8 mouse cellular contexts compared by ENCODE assay signal in the genomic region with DNA sequence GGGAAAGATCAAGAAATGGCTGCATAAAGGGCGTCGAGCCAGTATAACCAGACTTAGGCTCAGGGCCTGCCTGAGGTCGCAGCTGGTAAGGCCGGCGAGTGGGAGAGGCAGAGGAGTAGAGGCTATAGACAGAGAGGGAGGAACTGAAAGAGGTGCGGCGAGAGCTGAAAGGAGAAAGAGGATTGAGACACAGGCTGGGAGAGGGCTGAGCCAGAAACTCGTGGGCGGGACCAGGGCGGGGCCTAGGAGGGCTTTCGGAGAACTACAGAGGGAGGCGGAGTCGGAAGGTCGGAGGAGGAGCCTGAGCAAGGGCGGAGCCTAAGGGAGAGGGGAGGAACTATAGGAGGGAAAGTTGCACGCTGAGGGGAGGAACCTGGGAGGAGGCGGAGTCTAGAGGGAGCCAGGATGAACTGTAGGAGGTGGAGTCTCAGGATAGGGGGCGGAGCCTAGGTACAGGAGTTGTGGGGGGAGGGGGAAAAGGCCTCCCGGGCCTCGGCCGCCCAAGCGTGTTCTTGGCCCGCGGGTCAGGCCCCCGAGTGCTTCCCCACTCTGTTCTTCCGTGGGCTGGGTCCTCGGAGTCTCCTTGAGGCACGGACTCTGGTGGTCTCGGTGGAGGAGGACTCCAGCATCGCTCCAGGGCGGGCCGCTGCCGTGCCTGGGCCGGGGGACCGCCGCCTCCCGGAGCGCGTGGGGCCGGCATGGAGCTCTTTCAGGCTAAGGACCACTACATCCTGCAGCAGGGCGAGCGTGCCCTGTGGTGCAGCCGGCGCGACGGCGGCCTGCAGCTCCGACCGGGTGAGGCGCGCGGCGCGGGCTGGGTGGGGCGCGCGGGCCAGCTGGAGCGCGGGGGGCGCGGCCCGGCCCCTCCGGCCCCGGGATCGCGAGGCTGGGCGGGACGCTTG. TPM values are rescaled to one million over a fixed set of nuclear protein-coding genes. Genes with fewer than 3 reads are reported as not detected.
DNase-seq lines count a peak whose midpoint lies in the region; ATAC-seq lines count a peak whose summit lies in the region.

A gene (plus strand): TSS at position 432 of the 902 bp plus-strand sequence.

- peak; percentile 98 for ATAC-seq in hindbrain, embryonic 11.5 days (ENCODE audit: low FRiP score)

- peak within 1 kb of the TSS; percentile 81 for H3K9ac ChIP-seq in hindbrain, embryonic 11.5 days (ENCODE audit: low read depth, low read length)

- H3K27ac ChIP-seq in hindbrain, embryonic 11.5 days (ENCODE audit: low read depth, low read length): peak within 1 kb of the TSS; percentile 75

- no peaks in the 10 kb centered on the region for H3K36me3 ChIP-seq in hindbrain, embryonic 11.5 days (ENCODE audit: control insufficient read depth, insufficient read depth, low read length)

- peak within 1 kb of the TSS; percentile 94 for H3K4me2 ChIP-seq in hindbrain, embryonic 11.5 days (replicated peaks; ENCODE audit: low read depth, low read length)

- peaks cover 3% of the 10 kb centered on the region; the same call in 1 of the 2 replicates for H3K4me1 ChIP-seq in hindbrain, embryonic 11.5 days (replicated peaks; ENCODE audit: control insufficient read depth, insufficient read depth, low read length)

- peak within 1 kb of the TSS; percentile 73 for H3K4me3 ChIP-seq in hindbrain, embryonic 11.5 days (ENCODE audit: low read depth, low read length)

- H3K9me3 ChIP-seq in hindbrain, embryonic 11.5 days (ENCODE audit: control insufficient read depth, low read length): no peaks in the 10 kb centered on the region

- no peaks in the 10 kb centered on the region for H3K27me3 ChIP-seq in hindbrain, embryonic 11.5 days (ENCODE audit: control insufficient read depth, insufficient read depth, low read length)

- peak; percentile 99 for DNase-seq in Muller cell, postnatal 12 days (ENCODE audit: inconsistent ontology term)
- peak; percentile 99 for DNase-seq in cerebellum, adult 9-11 months
- DNase-seq in frontal cortex, adult 2 months (ENCODE audit: extremely low spot score in 1 of 2, low spot score in 1 of 2): peak; percentile 96 to 97
- peak; percentile 98 for DNase-seq in hindbrain, embryonic 11.5 days (ENCODE audit: low spot score)
- peak; percentile 96 to 97 for DNase-seq in layer of hippocampus, postnatal 10 days (ENCODE audit: low spot score in 2 of 2)
- DNase-seq in lung, postnatal 10 days: peak; percentile 100
- DNase-seq in ovary, postnatal 36 days (ENCODE audit: low spot score): peak; percentile 99
- DNase-seq in thymus, postnatal 25 days: peak; percentile 100

- 2% methylated on average over 45 of the region's 68 CpGs for WGBS in hindbrain, embryonic 11.5 days

RNA-seq across cellular contexts. Expression of the gene that starts here (rescaled TPM):
- 61.2 and 65.0 TPM in 2 replicates for polyA plus RNA-seq in frontal cortex, adult 2 months (2012; rRNA removed)
- 123 and 134 TPM in 2 replicates for polyA plus RNA-seq in hindbrain, embryonic 11.5 days (2014; fragmentation: Nextera tagmentation; extraction: Ambion mirVana)
- 100 to 1,000 TPM; 382 to 384 TPM for total RNA-seq in layer of hippocampus, postnatal 10 days (2021)

Comparison
In these comparisons a context has a peak if more than half of its experiments do, and no peak if none do; other contexts are left out.
1. Peak in every context shown above with its lines: DNase-seq, ATAC-seq, H3K4me3 ChIP-seq and H3K27ac ChIP-seq.